Mouse (Mus musculus): ENCODE measurements around the gene Gamt. TPM values are rescaled to one million over a fixed set of nuclear protein-coding genes. Genes with fewer than 3 reads are reported as not detected.

Gene Gamt
- polyA plus RNA-seq, 1 experiment from 2014 or later: 16.8 TPM

DNA sequence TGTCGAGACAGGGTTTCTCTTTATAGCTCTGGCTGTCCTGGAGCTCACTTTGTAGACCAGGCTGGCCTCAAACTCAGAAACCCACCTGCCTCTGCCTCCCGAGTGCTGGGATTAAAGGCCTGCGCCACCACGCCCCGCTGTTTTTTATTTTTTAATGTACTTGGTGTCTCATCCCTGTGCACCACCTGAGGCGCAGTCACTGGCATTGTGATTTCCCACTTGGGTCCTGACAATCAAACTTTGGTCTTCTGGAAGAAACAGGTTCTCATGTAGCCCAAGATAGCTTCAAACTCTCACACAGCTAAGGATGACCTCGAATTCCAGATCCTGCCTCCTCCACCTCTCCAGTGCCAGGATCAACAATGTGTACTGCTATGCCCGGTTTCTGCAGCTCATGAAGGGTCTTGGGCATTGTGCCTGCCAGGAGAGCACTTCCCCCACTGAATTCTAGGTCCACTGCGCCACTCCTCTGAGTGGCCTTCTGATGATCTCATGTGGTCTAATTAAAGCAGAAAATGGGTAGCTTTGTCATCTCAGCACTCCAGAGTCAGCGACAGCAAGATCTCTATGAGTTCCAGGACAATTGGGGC is 2.1 kb upstream of the Gamt start:
- no peak overlapping the region for H3K9ac ChIP-seq
- H3K4me2 ChIP-seq: no peak overlapping the region
- H3K4me1 ChIP-seq: peaks cover 63% of the 10 kb centered on the region
- H3K36me3 ChIP-seq (replicated peaks): 0 out of 2 replicates have a peak, but pooled peaks cover 5% of the 10 kb centered on the region
- no peak overlapping the region for H3K4me3 ChIP-seq
- no peaks in the 10 kb centered on the region for H3K9me3 ChIP-seq
- H3K27me3 ChIP-seq (replicated peaks): no peaks in the 10 kb centered on the region
- no peak for ATAC-seq (replicated peaks)
- no peak overlapping the region for H3K27ac ChIP-seq
- WGBS: 91% methylated on average over 10 of the region's 10 CpGs

DNA sequence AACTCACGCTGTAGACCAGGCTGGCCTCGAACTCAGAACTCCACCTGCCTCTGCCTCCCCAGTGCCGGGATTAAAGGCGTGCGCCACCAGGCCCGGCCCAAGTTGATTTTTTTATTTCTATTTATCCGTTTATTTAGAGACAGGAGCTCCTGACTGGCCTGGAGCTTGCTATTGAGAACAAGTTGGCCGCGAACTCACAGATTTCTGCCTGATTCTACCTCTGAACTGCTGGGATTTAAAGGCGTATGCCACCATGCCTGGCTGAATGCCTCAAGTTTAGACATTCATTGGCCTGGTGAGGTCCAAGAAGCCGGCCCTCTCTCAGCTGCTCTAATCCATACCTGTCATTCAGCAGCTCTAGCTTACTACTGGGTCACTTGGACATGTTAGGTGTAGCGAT is 1.4 kb upstream of the Gamt start:
- 0 out of 2 replicates have a peak, but pooled peaks cover 5% of the 10 kb centered on the region for H3K36me3 ChIP-seq (replicated peaks)
- H3K27me3 ChIP-seq (replicated peaks): no peaks in the 10 kb centered on the region
- peak overlapping the region; percentile 86; the same call in 1 of the 2 replicates for H3K27ac ChIP-seq
- peak overlapping the region; percentile 86 for H3K4me2 ChIP-seq
- no peak for ATAC-seq (replicated peaks)
- H3K9me3 ChIP-seq: no peaks in the 10 kb centered on the region
- peaks cover 56% of the 10 kb centered on the region for H3K4me1 ChIP-seq
- WGBS: 73% methylated on average over 12 of the region's 12 CpGs
- H3K4me3 ChIP-seq: no peak overlapping the region
- H3K9ac ChIP-seq: no peak overlapping the region

DNA sequence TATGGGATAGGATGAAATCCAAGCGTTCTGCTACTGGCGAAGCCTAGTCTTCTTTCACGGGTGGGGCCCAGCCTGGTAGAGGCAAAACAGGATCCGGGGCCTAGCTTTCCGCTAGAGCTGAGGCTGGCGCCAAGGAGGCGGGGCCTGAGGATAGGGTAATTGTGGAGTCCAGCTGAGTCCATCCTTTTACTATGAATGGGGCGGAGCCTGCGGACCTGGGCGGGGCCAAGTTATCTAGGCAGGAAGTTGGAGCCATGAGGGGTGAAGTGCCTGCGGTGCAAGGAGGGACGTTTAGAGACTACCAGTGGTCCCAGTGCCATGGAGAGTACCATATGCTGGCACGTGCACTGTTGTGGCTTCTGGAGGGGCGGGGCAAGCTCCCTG is 765 bp upstream of the Gamt start:
- Histone ChIP-seq H3K9ac (peak overlapping the region; percentile 63), H3K27ac (peak overlapping the region; percentile 86), H3K36me3 (replicated peaks) (peaks cover 5% of the 10 kb centered on the region; the same call in 1 of the 2 replicates), H3K27me3 (replicated peaks) (no peaks in the 10 kb centered on the region), H3K4me2 (peak overlapping the region; percentile 86), H3K4me3 (peak overlapping the region; percentile 47), H3K9me3 (no peaks in the 10 kb centered on the region), H3K4me1 (peaks cover 50% of the 10 kb centered on the region)
- WGBS: 2% methylated on average over 14 of the region's 14 CpGs
- peak; percentile 40 for ATAC-seq (replicated peaks)

DNA sequence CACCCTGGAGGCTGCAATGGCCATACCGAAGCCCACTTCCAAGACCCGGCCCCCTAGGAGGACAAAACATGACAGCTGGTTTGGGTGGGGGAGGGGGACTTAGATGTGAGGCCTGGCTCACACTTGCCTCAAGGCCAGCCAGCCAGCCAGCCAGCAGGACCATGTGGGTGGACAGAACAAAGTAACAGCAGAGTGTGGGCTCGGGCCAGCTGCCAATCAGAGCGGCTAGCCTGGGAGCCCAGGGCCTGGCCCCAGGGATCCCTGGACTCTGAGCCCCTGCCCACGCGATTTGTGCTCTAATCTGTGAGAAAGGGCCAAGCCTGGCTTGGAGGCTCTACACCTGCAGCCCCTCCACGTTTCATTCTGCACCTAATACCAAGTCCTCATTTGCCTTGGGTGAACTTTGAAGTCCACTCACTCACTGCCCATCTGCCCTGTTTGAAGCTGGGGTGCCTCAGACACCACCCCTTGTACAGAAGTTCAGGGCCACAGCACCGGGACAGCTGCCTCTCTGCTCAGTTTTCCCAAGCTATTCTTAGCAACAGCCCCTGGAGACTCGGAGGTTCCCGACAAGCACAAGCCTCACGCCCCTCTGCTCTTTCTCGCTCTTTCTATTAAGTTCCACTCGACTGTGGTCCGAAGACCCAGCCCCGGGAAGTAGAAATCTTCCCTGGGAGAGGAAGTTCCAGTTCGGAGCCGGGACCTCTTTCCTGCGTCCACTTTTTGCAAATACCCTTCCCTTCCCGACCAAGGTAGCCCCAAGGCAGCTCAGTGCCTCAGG is 761 bp downstream of the Gamt start:
- ATAC-seq (replicated peaks): no peak
- Histone ChIP-seq H3K27ac (peak overlapping the region; percentile 86), H3K36me3 (replicated peaks) (peaks cover 18% of the 10 kb centered on the region; the same call in 1 of the 2 replicates), H3K4me2 (peak overlapping the region; percentile 86), H3K9ac (peak overlapping the region; percentile 63), H3K9me3 (no peaks in the 10 kb centered on the region), H3K27me3 (replicated peaks) (no peaks in the 10 kb centered on the region), H3K4me1 (peaks cover 42% of the 10 kb centered on the region), H3K4me3 (peak overlapping the region; percentile 47)
- 3% methylated on average over 19 of the region's 19 CpGs for WGBS

DNA sequence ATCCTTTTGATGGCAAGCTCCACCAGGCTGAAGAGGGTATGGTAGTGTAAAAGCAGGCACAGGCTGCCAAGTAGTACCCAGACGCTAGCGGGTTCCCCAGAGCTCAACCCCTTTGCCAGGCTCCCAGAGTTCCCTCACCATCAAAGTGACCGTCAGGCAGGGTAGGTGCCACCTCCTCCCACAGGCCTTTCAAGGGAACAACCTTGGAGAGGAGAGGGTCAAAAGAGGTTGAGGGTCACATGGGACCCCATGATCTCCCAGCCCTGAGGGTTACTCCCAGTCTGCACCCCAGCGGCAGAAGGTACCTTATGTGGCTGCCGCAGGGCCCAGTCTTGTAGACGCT is 1.4 kb downstream of the Gamt start:
- H3K4me1 ChIP-seq: peaks cover 40% of the 10 kb centered on the region
- no peak overlapping the region for H3K27ac ChIP-seq
- no peak overlapping the region for H3K9ac ChIP-seq
- no peak for ATAC-seq (replicated peaks)
- H3K4me2 ChIP-seq: peak overlapping the region; percentile 86
- H3K36me3 ChIP-seq (replicated peaks): peaks cover 24% of the 10 kb centered on the region; the same call in 1 of the 2 replicates
- WGBS: 68% methylated on average over 6 of the region's 6 CpGs
- H3K9me3 ChIP-seq: no peaks in the 10 kb centered on the region
- no peak overlapping the region for H3K4me3 ChIP-seq
- no peaks in the 10 kb centered on the region for H3K27me3 ChIP-seq (replicated peaks)

DNA sequence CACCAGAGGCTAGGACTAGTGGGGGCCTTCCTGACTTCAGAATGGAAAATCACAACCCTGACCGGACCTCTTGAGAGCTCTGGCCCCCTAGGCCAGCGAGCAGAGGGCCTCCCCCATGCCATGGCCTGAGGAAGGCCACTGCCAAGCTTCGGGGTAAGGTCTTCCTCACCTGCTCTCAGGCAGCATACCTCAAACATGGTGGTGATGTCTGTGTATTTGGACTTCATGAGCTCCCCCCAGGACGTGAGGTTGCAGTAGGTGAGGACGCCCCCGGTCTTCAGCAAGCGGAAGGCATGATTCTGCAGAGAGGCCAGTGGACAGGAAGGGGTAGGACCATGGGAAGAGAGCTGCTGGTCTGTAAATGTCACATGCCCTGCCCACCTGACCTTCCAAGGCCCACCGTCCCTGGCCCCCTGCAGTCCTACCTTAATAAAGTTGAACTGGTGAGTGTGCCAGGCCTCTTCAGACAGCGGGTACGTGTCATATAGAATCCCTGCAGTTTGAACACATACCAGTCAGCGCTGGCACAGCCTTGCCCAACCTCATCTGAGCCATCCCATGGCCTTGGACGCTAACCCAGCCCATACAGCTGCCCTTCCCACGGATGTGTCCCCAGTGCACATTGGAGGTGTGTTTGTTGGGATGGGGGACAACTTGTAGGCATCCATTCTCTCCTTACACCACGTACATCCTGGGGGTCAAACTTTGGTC is 1.9 kb downstream of the Gamt start:
- Histone ChIP-seq H3K4me1 (peaks cover 36% of the 10 kb centered on the region), H3K27me3 (replicated peaks) (no peaks in the 10 kb centered on the region), H3K27ac (no peak overlapping the region), H3K9ac (0 out of 2 replicates have a peak overlapping the region, but pooled peaks have one; percentile 17), H3K36me3 (replicated peaks) (peaks cover 24% of the 10 kb centered on the region; the same call in 1 of the 2 replicates), H3K4me3 (no peak overlapping the region), H3K4me2 (no peak overlapping the region), H3K9me3 (no peaks in the 10 kb centered on the region)
- 93% methylated on average over 14 of the region's 14 CpGs for WGBS
- no peak for ATAC-seq (replicated peaks)

DNA sequence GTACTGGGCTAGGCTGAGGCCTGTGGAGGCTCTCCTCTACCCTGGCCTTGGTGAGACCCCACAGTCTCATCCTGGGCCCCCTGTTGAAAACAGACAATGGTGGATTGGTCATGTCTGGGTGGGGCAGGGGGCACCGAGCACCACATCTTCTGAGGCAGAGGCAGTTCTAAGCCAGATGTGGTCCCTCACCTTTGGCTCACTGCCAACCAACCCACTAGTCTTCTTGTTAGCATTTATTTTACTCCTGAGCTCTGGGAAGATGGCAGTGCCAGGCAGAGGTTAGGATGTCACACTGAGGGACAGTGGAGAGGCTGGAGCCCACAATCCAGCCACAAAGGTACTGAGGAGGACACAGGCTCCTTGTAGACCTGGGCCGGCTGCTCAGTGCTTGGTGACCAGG is 2.9 kb downstream of the Gamt start:
- no peak for ATAC-seq (replicated peaks)
- Histone ChIP-seq H3K4me2 (no peak overlapping the region), H3K9me3 (no peaks in the 10 kb centered on the region), H3K27ac (no peak overlapping the region), H3K36me3 (replicated peaks) (peaks cover 24% of the 10 kb centered on the region; the same call in 1 of the 2 replicates), H3K4me3 (no peak overlapping the region), H3K4me1 (peaks cover 36% of the 10 kb centered on the region), H3K9ac (no peak overlapping the region), H3K27me3 (replicated peaks) (no peaks in the 10 kb centered on the region)
- 90% methylated on average over 2 of the region's 2 CpGs for WGBS

DNA sequence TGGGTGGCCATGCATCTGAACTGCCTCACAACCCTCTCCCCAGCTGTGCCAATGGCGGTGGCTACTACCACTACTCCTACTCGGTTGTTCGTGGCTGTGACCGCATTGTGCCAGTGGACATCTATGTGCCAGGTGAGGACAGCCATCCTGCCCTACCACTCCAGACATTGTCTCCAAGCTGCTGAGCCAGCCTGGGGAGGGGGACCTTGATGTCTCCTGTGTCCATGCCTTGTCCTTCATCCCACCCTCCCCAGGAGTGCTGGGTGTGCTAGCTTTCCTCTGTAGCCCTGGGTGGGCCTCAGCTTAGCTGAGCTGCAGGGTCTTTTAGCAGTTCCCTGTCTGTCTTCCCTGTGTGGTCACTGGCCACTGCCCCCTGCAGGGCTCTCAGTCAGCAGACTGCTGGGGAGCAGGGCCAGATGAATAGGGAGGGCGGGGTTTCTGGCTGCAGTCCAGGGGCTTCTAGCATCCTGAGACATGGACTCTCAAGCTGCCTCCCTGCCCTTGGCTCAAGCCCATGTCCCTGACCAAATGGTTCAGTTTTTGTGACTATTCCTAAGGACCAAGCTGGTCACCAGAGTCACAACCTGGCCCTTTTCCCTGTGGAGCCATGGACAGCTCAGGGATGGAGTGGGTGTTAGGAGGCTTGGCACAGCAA is 4.8 kb downstream of the Gamt start:
- Histone ChIP-seq H3K9ac (no peak overlapping the region), H3K36me3 (replicated peaks) (peaks cover 24% of the 10 kb centered on the region; the same call in 1 of the 2 replicates), H3K4me1 (peaks cover 23% of the 10 kb centered on the region)

DNA sequence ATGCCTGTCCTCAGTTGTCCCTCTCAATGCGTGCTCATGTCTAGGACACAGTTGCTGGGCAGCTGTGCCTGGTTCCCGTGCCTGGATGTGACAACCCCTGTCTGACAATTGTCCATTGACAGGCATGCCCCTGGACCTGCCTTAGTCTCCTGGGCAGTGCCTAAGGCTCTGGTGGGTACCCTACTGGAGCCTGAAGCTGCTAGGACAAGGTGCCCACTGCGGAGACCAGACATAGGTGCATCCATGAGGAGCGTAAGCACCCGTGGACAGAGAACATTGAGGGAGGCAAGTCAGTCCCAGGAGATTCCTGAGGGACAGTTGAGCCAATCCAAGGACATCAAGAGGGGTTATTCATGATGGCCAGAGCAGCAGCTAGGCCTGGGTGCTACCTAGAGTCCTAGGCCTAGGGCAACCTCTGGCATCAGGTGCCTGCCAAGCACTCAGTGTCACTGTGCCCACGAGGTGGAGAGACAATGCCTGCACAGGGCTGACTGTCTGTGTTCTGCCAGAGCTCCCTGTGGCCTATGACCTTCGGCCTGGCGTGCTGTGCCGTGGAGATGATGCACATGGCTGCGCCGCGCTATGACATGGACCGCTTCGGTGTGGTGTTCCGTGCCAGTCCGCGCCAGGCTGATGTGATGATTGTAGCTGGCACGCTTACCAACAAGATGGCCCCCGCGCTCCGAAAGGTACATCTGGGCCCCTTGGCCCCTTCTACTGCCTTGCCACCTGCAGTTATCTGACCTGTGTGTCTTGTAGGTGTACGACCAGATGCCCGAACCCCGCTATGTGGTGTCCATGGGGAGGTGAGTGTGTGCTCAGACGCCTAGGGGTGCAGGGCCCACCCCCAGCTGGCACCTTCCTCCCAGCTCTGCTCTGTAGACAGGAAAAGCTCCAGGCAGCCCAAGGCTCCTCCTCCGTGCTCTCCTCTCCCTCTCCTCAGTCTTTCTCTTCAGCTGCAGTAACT is 6.2 kb downstream of the Gamt start:
- Histone ChIP-seq H3K9me3 (no peaks in the 10 kb centered on the region), H3K4me3 (no peak overlapping the region), H3K27ac (no peak overlapping the region), H3K4me2 (no peak overlapping the region), H3K4me1 (peaks cover 22% of the 10 kb centered on the region), H3K9ac (no peak overlapping the region), H3K36me3 (replicated peaks) (peaks cover 24% of the 10 kb centered on the region; the same call in 1 of the 2 replicates), H3K27me3 (replicated peaks) (no peaks in the 10 kb centered on the region)
- 95% methylated on average over 26 of the region's 26 CpGs for WGBS
- no peak for ATAC-seq (replicated peaks)

More for the DNA sequence above, 4.8 kb downstream of the Gamt start:
- ATAC-seq (replicated peaks): no peak
- Histone ChIP-seq H3K4me3 (no peak overlapping the region), H3K27me3 (replicated peaks) (no peaks in the 10 kb centered on the region), H3K4me2 (no peak overlapping the region), H3K9me3 (no peaks in the 10 kb centered on the region), H3K27ac (no peak overlapping the region)
- 80% methylated on average over 5 of the region's 5 CpGs for WGBS

DNA sequence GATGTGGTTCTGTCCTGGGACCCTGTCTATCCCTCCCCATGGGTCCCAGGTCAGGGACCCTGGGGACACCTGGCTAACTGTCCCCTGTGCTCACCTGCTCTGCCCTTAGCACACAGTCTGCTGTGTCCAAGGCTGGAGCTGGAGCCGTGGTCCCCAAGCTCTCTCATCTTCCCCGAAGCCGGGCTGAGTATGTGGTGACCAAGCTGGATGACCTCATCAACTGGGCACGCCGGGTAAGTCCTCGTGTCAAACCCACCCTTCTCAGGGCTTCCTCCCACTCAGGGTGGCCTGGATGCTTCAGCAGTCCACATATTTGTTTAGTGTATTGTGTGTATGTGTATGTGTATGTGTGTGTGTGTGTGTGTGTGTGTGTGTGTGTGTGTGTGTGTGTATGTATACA is 7.3 kb downstream of the Gamt start:
- Histone ChIP-seq H3K27ac (no peak overlapping the region), H3K4me2 (no peak overlapping the region), H3K9ac (no peak overlapping the region), H3K4me3 (no peak overlapping the region), H3K4me1 (peaks cover 21% of the 10 kb centered on the region), H3K27me3 (replicated peaks) (no peaks in the 10 kb centered on the region), H3K9me3 (no peaks in the 10 kb centered on the region), H3K36me3 (replicated peaks) (peaks cover 24% of the 10 kb centered on the region; the same call in 1 of the 2 replicates)
- WGBS: 86% methylated on average over 6 of the region's 6 CpGs
- ATAC-seq (replicated peaks): no peak

All from midbrain, embryonic 15.5 days (tissue).